Mouse (Mus musculus) ES-E14 (cell line): ENCODE data around the gene Ino80e. TPM values are rescaled to one million over a fixed set of nuclear protein-coding genes. Genes with fewer than 3 reads are reported as not detected.
"Not testable (repeated sequence)": the region's sequence is repeated elsewhere in the genome, so short reads cannot be mapped to it uniquely, and the experiment has no call there.

Experiments used
- DNase-seq: peaks from one replicate; pipeline ENCODE4 v3.0.0-alpha.2; 2013; ENCODE audit warnings: low read depth, low spot score
- H3K27ac ChIP-seq: 2 replicates; pipeline ENCODE4 v1.5.1; 2012; ENCODE audit warnings: low read depth, mild to moderate bottlenecking, low read length, moderate library complexity, mixed read lengths; ENCODE audit not compliant: poor library complexity, insufficient read depth, severe bottlenecking
- H3K36me3 ChIP-seq: 2 replicates; pipeline ENCODE4 v1.6.1; 2012; ENCODE audit warnings: mild to moderate bottlenecking, low read length, moderate library complexity, mixed read lengths; ENCODE audit not compliant: control insufficient read depth, poor library complexity, insufficient read depth, severe bottlenecking
- H3K4me1 ChIP-seq, 2 experiments: fragments of 150-350 bp in 1 of 2; sonication (generic) in 1 of 2; 2 replicates each; pipeline ENCODE4 v1.6.1; 2012; ENCODE audit warnings: low read length in 2 of 2, mild to moderate bottlenecking in 1 of 2, mixed read lengths in 1 of 2; ENCODE audit not compliant: control insufficient read depth in 2 of 2, insufficient read depth in 2 of 2, poor library complexity in 1 of 2
- H3K4me3 ChIP-seq, 2 experiments: fragments of 150-350 bp in 1 of 2; sonication (generic) in 1 of 2; 2 replicates each; pipeline ENCODE4 v1.5.1; 2012; ENCODE audit warnings: low read length in 2 of 2, low read depth in 1 of 2, mild to moderate bottlenecking in 1 of 2, mixed read lengths in 1 of 2; ENCODE audit not compliant: insufficient read depth in 1 of 2, poor library complexity in 1 of 2, severe bottlenecking in 1 of 2
- H3K9ac ChIP-seq: 2 replicates; pipeline ENCODE4 v1.6.1; 2012; ENCODE audit warnings: low read depth, mild to moderate bottlenecking, low read length, mixed read lengths; ENCODE audit not compliant: poor library complexity, insufficient read depth, severe bottlenecking
- H3K9me3 ChIP-seq: fragments of 150-350 bp; sonication (generic); 2 replicates; pipeline ENCODE4 v1.6.1; 2012; ENCODE audit warnings: low read depth, mild to moderate bottlenecking, low read length; ENCODE audit not compliant: control insufficient read depth, insufficient read depth
- HCFC1 ChIP-seq: IDR thresholded peaks from 2 replicates; pipeline ENCODE4 v1.6.1; 2012; ENCODE audit warnings: low read length, inconsistent platforms, borderline replicate concordance; ENCODE audit not compliant: insufficient read depth
- MAFK ChIP-seq: IDR thresholded peaks from 2 replicates; pipeline ENCODE4 v1.6.1; 2014; ENCODE audit warnings: mild to moderate bottlenecking, low read depth, low read length, inconsistent platforms; ENCODE audit not compliant: insufficient read depth
- ZC3H11A ChIP-seq: IDR thresholded peaks from 2 replicates; pipeline ENCODE4 v1.6.1; 2012; ENCODE audit warnings: low read depth, mild to moderate bottlenecking, inconsistent platforms, low read length, borderline replicate concordance
- ZNF384 ChIP-seq: IDR thresholded peaks from 2 replicates; pipeline ENCODE4 v1.6.1; 2012; ENCODE audit warnings: low read depth, low read length, inconsistent platforms
- in situ Hi-C, 2 experiments: fragments of 600-800 bp; cut with MboI; formaldehyde crosslinking; loops; one replicate each; pipeline ENCODE4 v1.15.1; 2025; ENCODE audit warnings: low sequenced_read_pairs in 2 of 2, inconsistent platforms in 1 of 2; ENCODE audit not compliant: unreplicated experiment in 2 of 2
- total RNA-seq: library from RNA; depleted of rRNA; stranded (reverse); fragments of 300-350 nt; gene quantifications from 2 replicates; pipeline ENCODE4 v1.2.3, GENCODE M21; 2012; rRNA removed

Ino80e gene
- 68.7 and 78.7 TPM in 2 replicates for total RNA-seq

DNA sequence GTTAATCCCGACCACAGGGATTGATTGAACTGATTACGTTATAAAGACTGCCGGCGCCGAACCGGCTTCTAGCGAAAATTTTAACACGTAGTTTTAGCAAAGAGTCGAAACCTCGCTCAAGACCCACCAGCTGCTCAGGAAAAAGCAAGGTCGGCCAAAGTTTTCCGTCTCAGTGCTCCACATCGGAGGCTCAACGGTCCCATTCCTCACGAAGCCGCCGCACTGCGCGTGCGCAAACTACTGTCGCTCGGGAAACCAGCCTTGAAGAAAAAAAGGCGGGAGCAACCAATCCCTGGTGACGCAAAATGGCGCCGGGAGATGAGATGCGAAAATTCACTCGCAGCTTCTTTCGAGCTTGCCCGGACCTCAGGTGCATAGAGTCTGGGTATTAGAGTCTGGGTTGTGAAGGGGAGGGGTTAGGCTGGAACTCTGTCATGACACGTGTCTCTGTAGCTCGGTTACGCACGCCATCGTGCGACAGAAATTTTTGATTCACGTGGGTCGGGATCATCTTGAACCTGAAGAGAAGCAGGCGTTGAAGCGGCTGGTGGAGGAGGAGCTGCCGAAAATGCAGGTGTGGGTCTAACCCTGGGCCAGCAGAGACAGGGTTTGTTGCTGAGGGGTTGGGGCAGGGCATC is at the start of gene Ino80e:
Ino80e (minus strand) TSS at position 231 of the 638 bp plus-strand sequence.
- peak; percentile 96 for DNase-seq
- 0 out of 2 replicates have a peak, but pooled peaks have one; percentile 24 for TF ChIP-seq ZNF384
- TF ChIP-seq HCFC1, result no peak
- Histone ChIP-seq H3K4me1 (peaks cover 0 to 16% of the 10 kb centered on the region in 2 experiments; a peak in 3 of 4 replicates), H3K27ac (peak within 1 kb of the TSS; percentile 84), H3K36me3 (peaks cover 55% of the 10 kb centered on the region), H3K4me3 (peak within 1 kb of the TSS; percentile 77 to 86), H3K9ac (peak within 1 kb of the TSS; percentile 87), H3K9me3 (no peaks in the 10 kb centered on the region)
- in situ Hi-C loops, result no loop called here

DNA sequence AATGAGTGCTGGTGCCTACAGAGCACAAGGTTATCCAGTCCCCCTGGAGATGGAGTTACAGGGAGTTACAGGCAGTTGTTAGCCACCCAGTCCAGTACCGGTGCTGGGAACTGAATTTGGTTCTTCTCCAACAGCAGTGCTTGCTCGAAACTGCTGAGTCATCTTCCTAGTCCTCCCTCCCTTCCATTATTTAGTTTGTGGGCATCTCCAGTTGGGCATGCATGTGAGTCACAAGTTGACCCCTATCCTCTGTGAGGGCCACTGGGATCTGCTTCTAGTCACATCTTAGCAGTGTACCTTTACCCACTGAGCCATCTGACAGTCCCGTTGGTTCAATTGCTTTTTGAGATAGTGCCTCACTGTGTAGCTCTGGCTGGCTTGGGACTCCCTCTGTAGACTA is 43.4 kb upstream of the Ino80e start:
- no peak for DNase-seq
- Histone ChIP-seq H3K27ac (no peak overlapping the region), H3K36me3 (no peaks in the 10 kb centered on the region), H3K9ac (no peak overlapping the region), H3K9me3 (no peaks in the 10 kb centered on the region), H3K4me3 (no peak overlapping the region), H3K4me1 (peaks cover 0 to 7% of the 10 kb centered on the region in 2 experiments; a peak in 1 of 4 replicates)
- TF ChIP-seq MAFK (peak; percentile 77), ZC3H11A (no peak)
- in situ Hi-C loops, result no loop called here

DNA sequence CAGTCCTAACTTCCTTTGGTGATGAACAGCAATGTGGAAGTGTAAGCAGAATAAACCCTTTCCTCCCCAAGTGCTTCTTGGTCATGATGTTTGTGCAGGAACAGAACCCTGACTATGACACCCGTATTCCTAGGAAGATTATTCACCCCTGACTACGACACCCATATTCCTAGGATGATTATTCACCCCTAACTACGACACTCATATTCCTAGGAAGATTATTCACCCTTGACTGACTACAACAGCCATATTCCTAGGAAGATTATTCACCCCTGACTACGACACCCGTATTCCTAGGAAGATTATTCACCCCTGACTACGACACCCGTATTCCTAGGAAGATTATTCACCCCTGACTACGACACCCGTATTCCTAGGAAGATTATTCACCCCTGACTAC is 37.6 kb upstream of the Ino80e start:
- H3K4me1 ChIP-seq, H3K36me3 ChIP-seq, H3K27ac ChIP-seq, H3K9me3 ChIP-seq, H3K4me3 ChIP-seq, in situ Hi-C loops, H3K9ac ChIP-seq, DNase-seq: not testable (repeated sequence)

DNA sequence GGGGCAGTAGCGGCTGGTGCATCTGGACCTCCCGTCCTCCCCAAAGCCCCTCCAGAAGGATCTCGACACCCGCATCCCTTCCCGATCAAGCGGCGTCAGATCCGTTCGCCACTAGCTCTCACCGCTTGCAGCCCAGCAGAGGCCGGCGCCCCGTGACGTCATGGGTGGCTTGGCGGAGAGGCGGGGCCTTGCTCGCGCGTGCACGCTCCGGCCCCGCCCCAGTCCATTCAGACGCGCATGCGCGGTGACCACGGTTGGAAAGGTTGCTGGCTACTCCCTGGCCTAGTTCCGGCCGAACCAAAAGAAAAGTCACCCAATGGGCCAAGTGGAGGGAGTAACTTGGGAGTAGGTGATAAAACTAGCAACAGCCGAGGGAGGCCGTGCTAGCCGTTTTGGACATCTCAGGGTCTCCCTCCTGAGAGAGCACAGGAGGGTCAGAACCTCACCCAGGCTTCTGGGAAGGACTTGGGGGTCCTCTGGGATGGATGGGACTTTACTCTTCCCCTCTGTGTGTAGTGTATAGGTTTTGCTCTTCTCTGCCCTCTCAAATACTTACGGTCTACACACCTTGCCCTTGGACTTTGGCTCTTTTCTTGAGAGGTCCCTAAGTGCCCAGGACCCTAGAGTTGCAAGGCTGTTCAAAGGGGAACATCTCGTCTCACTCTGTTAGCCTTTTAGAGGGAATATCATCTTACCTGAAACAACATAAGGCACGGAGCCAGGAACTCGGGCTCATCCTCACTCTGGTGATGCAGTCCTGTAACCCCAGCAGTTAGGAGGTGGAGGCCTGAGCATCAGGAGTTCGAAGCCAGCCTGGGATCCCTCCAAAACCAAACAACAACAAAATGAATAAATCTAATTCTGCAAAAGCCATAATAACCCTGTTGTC is 36.2 kb upstream of the Ino80e start:
- no peaks in the 10 kb centered on the region; the same call in 1 of the 2 replicates for H3K36me3 ChIP-seq
- in situ Hi-C loops, result no loop called here
- no peak overlapping the region for H3K27ac ChIP-seq
- TF ChIP-seq ZNF384, result no peak
- DNase-seq, result peak; percentile 84
- H3K4me3 ChIP-seq, result peak overlapping the region; percentile 77 to 82
- no peaks in the 10 kb centered on the region for H3K9me3 ChIP-seq
- H3K4me1 ChIP-seq, result peaks cover 2 to 3% of the 10 kb centered on the region in 2 experiments; a peak in 2 of 4 replicates
- peak overlapping the region; percentile 80 for H3K9ac ChIP-seq
